8 mouse cellular contexts compared by ENCODE assay signal in the genomic region with DNA sequence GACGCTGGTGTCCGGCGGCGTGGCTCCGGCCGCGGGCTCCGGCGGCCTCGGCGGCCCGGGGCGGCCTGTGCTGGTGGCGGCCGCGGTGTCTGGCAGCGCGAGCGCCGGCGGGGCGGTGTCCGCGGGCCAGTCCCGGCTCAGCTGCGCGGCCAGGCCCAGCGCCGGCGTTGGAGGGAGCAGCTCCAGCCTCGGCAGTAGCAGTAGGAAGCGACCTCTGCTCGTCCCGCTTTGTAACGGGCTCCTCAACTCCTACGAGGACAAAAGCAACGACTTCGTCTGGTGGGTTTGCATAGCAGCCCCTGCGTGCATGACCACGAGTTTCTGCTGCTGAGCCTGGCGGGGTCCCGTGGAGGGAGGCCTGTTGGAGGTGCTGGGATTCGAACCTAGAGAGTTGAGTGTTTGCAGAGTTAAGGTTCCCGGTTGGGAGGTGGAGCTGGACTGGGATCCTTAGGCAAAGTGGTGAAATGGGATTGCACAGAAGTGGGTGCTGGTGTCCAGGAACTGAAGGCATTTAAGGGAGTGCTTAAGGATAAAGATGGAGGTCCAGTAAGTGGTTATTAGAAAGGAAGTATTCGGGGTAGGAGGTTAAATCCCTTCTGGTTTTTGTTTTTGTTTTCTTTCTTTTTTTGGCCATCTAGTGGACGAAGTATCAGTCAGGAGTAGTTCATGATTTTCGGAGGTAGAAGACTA. TPM values are rescaled to one million over a fixed set of nuclear protein-coding genes. Genes with fewer than 3 reads are reported as not detected.
A peak's percentile ranks its signal among the peaks of the same experiment; 100 is the strongest.
DNase-seq lines count a peak whose midpoint lies in the region; ATAC-seq and TF ChIP-seq lines count a peak whose summit lies in the region.
"Not testable (repeated sequence)": the region's sequence is repeated elsewhere in the genome, so short reads cannot be mapped to it uniquely, and the experiment has no call there.

No protein-coding gene starts in this region.

- H3K4me1 ChIP-seq in embryonic facial prominence, embryonic 11.5 days (ENCODE audit: control insufficient read depth, insufficient read depth, low read length); midbrain, postnatal 0 days (ENCODE audit: insufficient read depth, low read length): not testable (repeated sequence)
- H3K4me1 ChIP-seq in heart, embryonic 11.5 days (ENCODE audit: control insufficient read depth, insufficient read depth, low read length): peaks cover 15% of the 10 kb centered on the region
- peaks cover 12% of the 10 kb centered on the region for H3K4me1 ChIP-seq in kidney, adult 2 months (ENCODE audit: control insufficient read depth, insufficient read depth, low read length)
- H3K4me1 ChIP-seq in liver, embryonic 11.5 days (replicated peaks; ENCODE audit: control insufficient read depth, insufficient read depth, low read length): peaks cover 23% of the 10 kb centered on the region
- peaks cover 17% of the 10 kb centered on the region for H3K4me1 ChIP-seq in stomach, embryonic 14.5 days (ENCODE audit: control insufficient read depth, insufficient read depth, low read length)

- TF ChIP-seq CTCF in kidney, adult 2 months (conservative IDR thresholded peaks at IDR 0.05; ENCODE audit: insufficient read depth, insufficient read length, low read depth, low read length): not testable (repeated sequence)
- peak; percentile 51 for TF ChIP-seq CTCF in midbrain, postnatal 0 days (IDR thresholded peaks at IDR 0.05)

- H3K36me3 ChIP-seq in embryonic facial prominence, embryonic 11.5 days (replicated peaks; ENCODE audit: control insufficient read depth, insufficient read depth, low read depth, low read length); heart, embryonic 11.5 days (ENCODE audit: control insufficient read depth, insufficient read depth, low read length); kidney, adult 2 months (ENCODE audit: control insufficient read depth, insufficient read depth, low read length); liver, embryonic 11.5 days (ENCODE audit: control insufficient read depth, insufficient read depth, low read length); midbrain, postnatal 0 days (ENCODE audit: insufficient read depth, low read length); stomach, embryonic 14.5 days (ENCODE audit: control insufficient read depth, insufficient read depth, low read length): not testable (repeated sequence)

- peak overlapping the region; percentile 71 for H3K9ac ChIP-seq in embryonic facial prominence, embryonic 11.5 days (replicated peaks; ENCODE audit: low read length)
- peak overlapping the region; percentile 87 for H3K9ac ChIP-seq in heart, embryonic 11.5 days (ENCODE audit: low read depth, low read length)
- H3K9ac ChIP-seq in liver, embryonic 11.5 days (ENCODE audit: low read depth, low read length): peak overlapping the region; percentile 79
- H3K9ac ChIP-seq in midbrain, postnatal 0 days (replicated peaks; ENCODE audit: low read length, poor library complexity, severe bottlenecking): peak overlapping the region; percentile 70
- H3K9ac ChIP-seq in stomach, embryonic 14.5 days (replicated peaks; ENCODE audit: low read depth, low read length): peak overlapping the region; percentile 79

- H3K4me3 ChIP-seq in embryonic facial prominence, embryonic 11.5 days (ENCODE audit: low read depth, low read length): peak overlapping the region; percentile 66
- H3K4me3 ChIP-seq in heart, embryonic 11.5 days (ENCODE audit: low read depth, low read length): peak overlapping the region; percentile 70
- peak overlapping the region; percentile 87 for H3K4me3 ChIP-seq in kidney, adult 2 months (ENCODE audit: insufficient read depth, low read depth, low read length)
- peak overlapping the region; percentile 81 for H3K4me3 ChIP-seq in liver, embryonic 11.5 days (ENCODE audit: low read depth, low read length)
- peak overlapping the region; percentile 48 for H3K4me3 ChIP-seq in midbrain, postnatal 0 days (ENCODE audit: low read depth, low read length)
- H3K4me3 ChIP-seq in stomach, embryonic 14.5 days (ENCODE audit: low read depth, low read length): peak overlapping the region; percentile 73

- H3K27ac ChIP-seq in embryonic facial prominence, embryonic 11.5 days (replicated peaks; ENCODE audit: low read depth, low read length); kidney, adult 2 months (ENCODE audit: insufficient read depth, low read depth, low read length): not testable (repeated sequence)
- H3K27ac ChIP-seq in heart, embryonic 11.5 days (ENCODE audit: low read depth, low read length): peak overlapping the region; percentile 52; the same call in 1 of the 2 replicates
- peak overlapping the region; percentile 67 for H3K27ac ChIP-seq in liver, embryonic 11.5 days (ENCODE audit: low read depth, low read length)
- peak overlapping the region; percentile 48 for H3K27ac ChIP-seq in midbrain, postnatal 0 days (ENCODE audit: low read depth, low read length)
- peak overlapping the region; percentile 30; the same call in 1 of the 2 replicates for H3K27ac ChIP-seq in stomach, embryonic 14.5 days (ENCODE audit: low read length)

- peak; percentile 60 for ATAC-seq in embryonic facial prominence, embryonic 11.5 days (replicated peaks; ENCODE audit: insufficient number of reproducible peaks, low FRiP score, low TSS enrichment, low read depth)
- peak; percentile 72 for ATAC-seq in heart, embryonic 11.5 days (replicated peaks; ENCODE audit: insufficient number of reproducible peaks, low FRiP score, low TSS enrichment)
- ATAC-seq in liver, embryonic 11.5 days (replicated peaks; ENCODE audit: low FRiP score): peak; percentile 45
- peak; percentile 64 for ATAC-seq in midbrain, postnatal 0 days (ENCODE audit: low FRiP score)
- peak; percentile 72 for ATAC-seq in stomach, embryonic 14.5 days (ENCODE audit: insufficient number of reproducible peaks, insufficient read depth, low FRiP score, low read depth)

- not testable (repeated sequence) for H3K27me3 ChIP-seq in embryonic facial prominence, embryonic 11.5 days (ENCODE audit: control insufficient read depth, insufficient read depth, low read length); heart, embryonic 11.5 days (ENCODE audit: control insufficient read depth, insufficient read depth, low read length); kidney, adult 2 months (replicated peaks; ENCODE audit: control insufficient read depth, insufficient read depth, low read length); liver, embryonic 11.5 days (replicated peaks; ENCODE audit: control insufficient read depth, insufficient read depth, low read length); midbrain, postnatal 0 days (ENCODE audit: insufficient read depth, low read length); stomach, embryonic 14.5 days (ENCODE audit: control insufficient read depth, insufficient read depth, low read length)

- not testable (repeated sequence) for TF ChIP-seq POLR2A in kidney, adult 2 months (IDR thresholded peaks at IDR 0.05; ENCODE audit: low read depth, low read length)

- H3K4me2 ChIP-seq in embryonic facial prominence, embryonic 11.5 days (ENCODE audit: low read depth, low read length): peak overlapping the region; percentile 35
- peak overlapping the region; percentile 77 for H3K4me2 ChIP-seq in heart, embryonic 11.5 days
- H3K4me2 ChIP-seq in liver, embryonic 11.5 days: peak overlapping the region; percentile 83
- peak overlapping the region; percentile 58 for H3K4me2 ChIP-seq in midbrain, postnatal 0 days (ENCODE audit: low read depth, low read length, poor library complexity, severe bottlenecking)
- H3K4me2 ChIP-seq in stomach, embryonic 14.5 days (replicated peaks; ENCODE audit: low read depth, low read length): peak overlapping the region; percentile 63

- not testable (repeated sequence) for H3K9me3 ChIP-seq in embryonic facial prominence, embryonic 11.5 days (replicated peaks; ENCODE audit: control insufficient read depth, low read length); heart, embryonic 11.5 days (replicated peaks; ENCODE audit: control insufficient read depth, low read length); liver, embryonic 11.5 days (ENCODE audit: control insufficient read depth, low read length); midbrain, postnatal 0 days (ENCODE audit: low read length); stomach, embryonic 14.5 days (ENCODE audit: control insufficient read depth, low read depth, low read length)

- DNase-seq in 416B (ENCODE audit: low read depth): peak; percentile 56
- DNase-seq in adrenal gland, postnatal 14 days: peak; percentile 61
- DNase-seq in embryonic facial prominence, embryonic 11.5 days (ENCODE audit: low spot score): peak; percentile 46
- peak; percentile 38 for DNase-seq in kidney, adult 2 months
- DNase-seq in liver, embryonic 11.5 days (ENCODE audit: low spot score): peak; percentile 64
- DNase-seq in midbrain, postnatal 0 days (ENCODE audit: low spot score): peak; percentile 14

- under 1% methylated on average over 21 of the region's 47 CpGs for WGBS in embryonic facial prominence, embryonic 11.5 days
- under 1% methylated on average over 27 of the region's 47 CpGs for WGBS in heart, embryonic 11.5 days (ENCODE audit: insufficient replicate concordance)
- under 1% methylated on average over 28 of the region's 47 CpGs for WGBS in kidney, adult 2 months
- under 1% methylated on average over 18 of the region's 47 CpGs for WGBS in liver, embryonic 11.5 days
- WGBS in midbrain, postnatal 0 days: under 1% methylated on average over 14 of the region's 47 CpGs
- WGBS in stomach, embryonic 14.5 days: 1% methylated on average over 20 of the region's 47 CpGs

RNA-seq across cellular contexts. Expression of a gene that starts 0.6 kb away (rescaled TPM):
- total RNA-seq in adrenal gland, postnatal 14 days (2021): 142 and 148 TPM in 2 replicates
- polyA plus RNA-seq in embryonic facial prominence, embryonic 11.5 days (2014; fragmentation: Nextera tagmentation; extraction: Ambion mirVana): 118 and 150 TPM in 2 replicates
- 62.4 and 82.7 TPM in 2 replicates for polyA plus RNA-seq in heart, embryonic 11.5 days (2014; fragmentation: Nextera tagmentation; extraction: Ambion mirVana)
- 31.3 and 37.8 TPM in 2 replicates for polyA plus RNA-seq in kidney, adult 2 months (2012; rRNA removed)
- 104 and 113 TPM in 2 replicates for polyA plus RNA-seq in liver, embryonic 11.5 days (2014; fragmentation: Nextera tagmentation; extraction: Ambion mirVana)
- 122 and 133 TPM in 2 replicates for total RNA-seq in midbrain, postnatal 0 days (2014; rRNA removed)
- polyA plus RNA-seq in midbrain, postnatal 0 days (2015; fragmentation: Nextera tagmentation; extraction: Ambion mirVana): 51.6 and 59.7 TPM in 2 replicates
- polyA plus RNA-seq in stomach, embryonic 14.5 days (2014; fragmentation: Nextera tagmentation; extraction: Ambion mirVana): 37.7 and 38.2 TPM in 2 replicates

Comparison
In these comparisons a context has a peak if more than half of its experiments do, and no peak if none do; other contexts are left out.
1. DNase-seq: peak in every context shown above with its lines; median percentile 64 in liver, embryonic 11.5 days; 61 in adrenal gland, postnatal 14 days; 56 in 416B; 46 in embryonic facial prominence, embryonic 11.5 days; 38 in kidney, adult 2 months; 14 in midbrain, postnatal 0 days.